Mouse (Mus musculus) cortical plate, adult 2 months (tissue): ENCODE results near the gene Fat3.

Source experiments
- CTCF ChIP-seq: fragments of 200-500 bp; IDR thresholded peaks from 2 replicates; pipeline ENCODE4 v1.5.1; 2011; ENCODE audit warnings: mild to moderate bottlenecking, control low read depth, low read length; ENCODE audit not compliant: insufficient read depth; ENCODE audit errors: extremely low read depth
- POLR2A ChIP-seq: fragments of 200-500 bp; IDR thresholded peaks from 2 replicates; pipeline ENCODE4 v1.6.1; 2011; ENCODE audit warnings: mild to moderate bottlenecking, low read length, control low read depth; ENCODE audit not compliant: insufficient read depth; ENCODE audit errors: extremely low read depth

GRCm38 (mm10) chr9:16226545-16226944, 274.5 kb downstream of the Fat3 start:
- no peak for TF ChIP-seq CTCF
- no peak for TF ChIP-seq POLR2A
